Mouse (Mus musculus) common myeloid progenitor, adult 5-6 weeks (primary cell): ENCODE measurements around the gene Adgrv1. TPM values are rescaled to one million over a fixed set of nuclear protein-coding genes. Genes with fewer than 3 reads are reported as not detected.
A peak's percentile ranks its signal among the peaks of the same experiment; 100 is the strongest.

Experiments used
- ATAC-seq: replicated peaks from 2 replicates; pipeline ENCODE4 v1.8.0; 2016; ENCODE audit warnings: low read depth, mild to moderate bottlenecking, moderate TSS enrichment, inconsistent platforms; ENCODE audit not compliant: poor library complexity, severe bottlenecking
- total RNA-seq: library from RNA; stranded (forward); fragments of 200-1000, 187-1606 nt; gene quantifications from 2 replicates; pipeline ENCODE4 v1.2.3, GENCODE M21; 2017

Adgrv1 gene
- total RNA-seq, 1 experiment from 2014 or later, result not detected

DNA sequence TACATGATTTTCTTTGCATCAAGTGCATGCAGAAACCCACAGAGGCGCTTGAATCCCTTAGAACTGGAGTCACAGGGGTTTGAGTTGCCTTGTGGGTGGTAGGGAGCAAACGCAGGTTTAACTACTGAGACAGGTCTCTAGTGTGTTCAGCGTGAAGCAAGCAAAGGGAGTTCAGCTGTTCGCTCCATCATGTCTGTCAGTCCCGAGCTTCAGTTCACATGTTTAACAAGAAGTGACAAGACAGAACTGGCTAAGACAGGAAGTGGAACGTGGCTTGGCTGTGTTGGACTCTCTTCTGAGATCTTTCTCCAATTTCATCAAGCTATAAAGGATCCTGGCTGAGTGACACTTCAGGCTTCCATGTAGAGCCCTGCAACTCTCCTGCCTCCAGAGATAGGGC lies 523.3 kb downstream of the Adgrv1 start:
- 0 out of 2 replicates have a peak, but pooled peaks have one; percentile 22 for ATAC-seq

- ATAC-seq, result peak; percentile 47; the same call in 1 of the 2 replicates
Measured at GRCm38 (mm10) chr13:81108526-81109302, 524.2 kb downstream of the Adgrv1 start.

DNA sequence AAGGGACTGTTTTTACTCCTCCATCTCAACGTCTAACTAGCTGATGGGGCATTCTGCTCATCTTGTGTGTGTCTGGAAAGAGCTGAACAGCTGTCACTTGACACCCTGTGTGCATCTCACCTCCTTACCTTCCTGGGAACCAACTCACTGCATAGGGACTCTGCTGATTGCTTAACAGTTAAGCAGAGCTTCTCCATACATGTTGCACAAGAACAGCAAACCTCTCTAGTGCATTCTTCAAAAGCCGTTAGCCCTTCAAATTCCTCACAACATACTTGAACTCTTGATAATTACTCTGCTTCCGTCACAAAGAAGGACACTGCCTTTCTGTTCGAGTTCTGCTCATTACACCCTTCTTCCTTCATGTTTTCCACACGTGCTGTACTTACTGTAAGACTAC lies 525.5 kb downstream of the Adgrv1 start:
- ATAC-seq, result no peak

DNA sequence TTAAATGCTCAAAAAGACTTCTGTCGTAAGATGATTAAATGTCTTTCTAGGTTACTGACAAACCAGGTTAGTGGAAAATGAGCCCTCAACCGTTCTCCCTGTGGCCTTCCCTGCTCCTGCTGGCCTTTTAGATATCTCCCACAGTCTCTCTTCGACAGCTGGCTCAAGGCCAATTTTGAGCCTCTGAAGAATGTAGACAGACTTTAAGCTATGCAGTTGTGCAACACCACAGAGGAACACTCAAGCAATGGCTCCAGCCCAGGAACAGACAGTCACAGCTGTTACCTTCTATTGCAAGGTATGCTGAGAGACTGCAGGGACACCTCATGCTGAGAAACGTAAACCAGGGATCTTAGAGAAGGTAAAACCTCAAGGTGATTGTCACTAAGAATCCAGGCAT lies 529.2 kb downstream of the Adgrv1 start:
- peak; percentile 65 for ATAC-seq

- no peak for ATAC-seq
Measured at GRCm38 (mm10) chr13:81096424-81096823, 536.5 kb downstream of the Adgrv1 start.

- ATAC-seq, result no peak
Measured at GRCm38 (mm10) chr13:81094513-81094912, 538.4 kb downstream of the Adgrv1 start.

- no peak for ATAC-seq
Measured at GRCm38 (mm10) chr13:81090051-81090836, 542.7 kb downstream of the Adgrv1 start.

- no peak for ATAC-seq
Measured at GRCm38 (mm10) chr13:81086969-81087682, 545.8 kb downstream of the Adgrv1 start.

- no peak for ATAC-seq
Measured at GRCm38 (mm10) chr13:81072214-81072613, 560.7 kb downstream of the Adgrv1 start.

DNA sequence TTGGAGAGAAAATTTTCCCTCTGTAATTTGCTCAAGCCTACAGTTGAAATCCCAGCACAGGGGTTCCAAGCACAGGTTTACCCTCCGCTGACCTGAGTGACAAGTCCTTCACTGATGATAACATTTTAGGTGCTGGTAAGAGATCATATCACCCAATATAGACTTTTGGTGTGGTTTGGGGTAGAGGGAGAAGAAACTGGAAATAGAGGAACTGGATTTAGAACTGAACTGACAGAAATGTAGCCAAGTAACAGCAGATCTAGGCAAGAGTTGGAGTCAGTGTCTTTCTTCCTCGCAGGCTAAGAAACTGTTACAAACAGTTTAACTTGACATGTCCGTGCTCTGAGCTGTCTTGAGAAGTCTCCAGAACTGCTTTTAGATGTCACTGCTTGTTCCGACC lies 581.5 kb downstream of the Adgrv1 start:
- peak; percentile 67 for ATAC-seq

GRCm38 (mm10) chr13:81050911-81051310 lies 582.0 kb downstream of the Adgrv1 start:
- peak; percentile 74 for ATAC-seq

DNA sequence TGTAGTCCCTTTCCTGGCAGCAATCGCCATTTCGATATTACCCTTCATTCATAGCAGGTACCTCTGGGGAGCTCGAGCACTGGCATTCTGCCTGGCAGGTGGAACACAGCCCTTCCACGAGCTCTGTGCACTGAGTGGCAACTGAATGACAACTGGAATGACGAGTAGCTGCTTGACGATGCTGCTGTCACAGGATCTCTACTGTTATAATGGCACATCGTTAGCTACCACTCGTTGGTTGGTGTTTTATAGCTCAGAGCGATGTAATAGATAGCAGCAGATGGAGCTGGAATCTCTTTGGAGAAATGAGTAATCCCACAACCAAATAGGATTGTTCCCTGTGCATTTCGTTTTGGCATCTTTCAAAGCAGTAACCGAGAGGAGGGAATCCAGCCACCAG lies 587.6 kb downstream of the Adgrv1 start:
- ATAC-seq, result no peak

Other genes starting within 250 kb of the Adgrv1 start
- 26.8 and 31.2 TPM in 2 replicates for gene Lysmd3, start 24.5 kb upstream of the Adgrv1 start, total RNA-seq
- 28.1 and 39.1 TPM in 2 replicates for gene Polr3g, start 77.9 kb upstream of the Adgrv1 start, total RNA-seq
- 6.7 and 7.0 TPM in 2 replicates for gene Mblac2, start 78.2 kb upstream of the Adgrv1 start, total RNA-seq
- 554 and 590 TPM in 2 replicates for gene Cetn3, start 149.9 kb upstream of the Adgrv1 start, total RNA-seq